Mouse (Mus musculus) myocyte (in vitro differentiated cells): Measurements from ENCODE around the gene Tbc1d9b.

ENCODE experiments used
- CEBPB ChIP-seq: IDR thresholded peaks from 2 replicates; pipeline ENCODE4 v1.6.1; 2011; ENCODE audit warnings: mild to moderate bottlenecking, moderate library complexity; ENCODE audit not compliant: poor library complexity, insufficient read depth, severe bottlenecking
- E2F4 ChIP-seq: IDR thresholded peaks from one replicate; pipeline ENCODE4 v1.6.1; 2011; ENCODE audit warnings: mild to moderate bottlenecking, control low read depth, moderate library complexity; ENCODE audit not compliant: insufficient read depth
- MAX ChIP-seq: IDR thresholded peaks from one replicate; pipeline ENCODE4 v1.6.1; 2011; ENCODE audit warnings: low read depth, mild to moderate bottlenecking, control low read depth
- MYOD1 ChIP-seq, 3 experiments: IDR thresholded peaks; one replicate each; pipeline ENCODE4 v1.6.1; 2011; ENCODE audit warnings: control low read depth in 2 of 3, low read depth in 2 of 3, mild to moderate bottlenecking in 2 of 3, moderate library complexity in 1 of 3; ENCODE audit not compliant: insufficient read length in 2 of 3, control insufficient read depth in 1 of 3
- MYOG ChIP-seq, 3 experiments: IDR thresholded peaks; one replicate each; pipeline ENCODE4 v1.6.1; 2011; ENCODE audit warnings: control low read depth in 2 of 3, low read depth in 2 of 3, mild to moderate bottlenecking in 2 of 3; ENCODE audit not compliant: insufficient read length in 2 of 3, control insufficient read depth in 1 of 3, insufficient read depth in 1 of 3
- POLR2A ChIP-seq: IDR thresholded peaks from one replicate; pipeline ENCODE4 v1.6.1; 2011; ENCODE audit warnings: low read depth, mild to moderate bottlenecking, control low read depth, moderate library complexity; ENCODE audit not compliant: insufficient read length
- POLR2AphosphoS2 ChIP-seq: IDR thresholded peaks from one replicate; pipeline ENCODE4 v1.6.1; 2011; ENCODE audit warnings: low read depth, control low read depth; ENCODE audit not compliant: insufficient read length
- SRF ChIP-seq: IDR thresholded peaks from one replicate; pipeline ENCODE4 v1.6.1; 2011; ENCODE audit warnings: low read depth; ENCODE audit not compliant: control insufficient read depth, insufficient read length
- TCF12 ChIP-seq: IDR thresholded peaks from one replicate; pipeline ENCODE4 v1.6.1; 2011; ENCODE audit warnings: mild to moderate bottlenecking, control low read depth; ENCODE audit not compliant: poor library complexity, insufficient read depth, severe bottlenecking
- TCF3 ChIP-seq: IDR thresholded peaks from one replicate; pipeline ENCODE4 v1.6.1; 2011; ENCODE audit warnings: low read depth, control low read depth; ENCODE audit not compliant: insufficient read length
- USF1 ChIP-seq: IDR thresholded peaks from one replicate; pipeline ENCODE4 v1.6.1; 2011; ENCODE audit warnings: low read depth, mild to moderate bottlenecking, control low read depth, moderate library complexity

DNA sequence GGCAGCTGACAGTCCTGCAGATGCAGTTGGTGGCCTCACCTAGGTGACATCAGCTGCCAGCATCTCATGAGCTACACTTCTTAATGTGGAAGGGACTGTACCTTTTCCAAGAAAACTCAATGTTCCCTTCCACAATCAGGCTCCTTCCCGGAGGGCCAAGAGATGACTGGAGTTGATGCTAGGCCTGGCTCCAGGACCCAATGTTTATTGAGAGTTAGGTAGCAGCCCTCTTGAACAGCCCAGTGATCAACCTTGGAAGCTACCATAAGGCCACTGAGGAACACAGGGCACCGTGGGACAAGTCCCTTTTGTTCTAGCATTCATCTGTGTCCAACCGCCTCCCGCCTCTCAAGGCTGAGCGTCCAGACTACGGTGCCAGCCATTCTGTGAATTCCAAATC lies 1.1 kb downstream of the Tbc1d9b start:
- no peak for TF ChIP-seq MAX
- no peak for TF ChIP-seq POLR2AphosphoS2
- no peak for TF ChIP-seq SRF
- no peak for TF ChIP-seq USF1
- no peak for TF ChIP-seq POLR2A
- TF ChIP-seq MYOG (IDR thresholded peaks at IDR 0.05; ENCODE audit: control insufficient read depth in 1 of 3, insufficient read depth in 1 of 3, insufficient read length in 2 of 3, low read depth in 2 of 3) = no peak
- TF ChIP-seq E2F4 = no peak
- TF ChIP-seq MYOD1 (IDR thresholded peaks at IDR 0.05; ENCODE audit: control insufficient read depth in 1 of 3, insufficient read length in 2 of 3, low read depth in 2 of 3) = no peak
- no peak for TF ChIP-seq TCF3
- TF ChIP-seq TCF12 = no peak
- TF ChIP-seq CEBPB = no peak
